ENCODE assay signal across 7 mouse cellular contexts in the genomic region with DNA sequence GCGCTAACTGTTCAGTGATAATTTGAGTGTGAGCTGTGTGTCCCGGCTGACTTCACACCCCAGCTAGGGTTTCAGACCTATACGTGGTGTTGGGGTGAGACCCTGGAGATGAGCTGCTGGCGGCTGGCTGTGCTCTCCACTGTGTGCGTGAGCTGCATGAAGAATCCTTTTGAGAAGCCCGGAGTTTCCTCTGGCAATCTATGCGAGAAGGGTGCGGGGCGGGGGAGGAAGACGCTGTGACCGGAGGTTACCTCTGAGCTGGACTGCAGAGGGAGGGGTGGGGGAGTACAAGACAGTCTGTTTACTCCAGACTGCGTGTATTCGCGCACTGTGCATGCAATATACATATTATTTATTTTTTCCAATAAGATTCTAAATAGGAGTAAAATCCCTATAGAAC. TPM values are rescaled to one million over a fixed set of nuclear protein-coding genes. Genes with fewer than 3 reads are reported as not detected.
DNase-seq lines count a peak whose midpoint lies in the region; ATAC-seq and TF ChIP-seq lines count a peak whose summit lies in the region.

No protein-coding gene starts in this region.

- H3K9me3 ChIP-seq in forebrain, embryonic 14.5 days (replicated peaks; ENCODE audit: control insufficient read depth, low read length): no peaks in the 10 kb centered on the region
- H3K9me3 ChIP-seq in hindbrain, embryonic 12.5 days (replicated peaks): no peaks in the 10 kb centered on the region
- no peaks in the 10 kb centered on the region for H3K9me3 ChIP-seq in liver, embryonic 14.5 days (ENCODE audit: control insufficient read depth, low read length)
- H3K9me3 ChIP-seq in stomach, embryonic 15.5 days: no peaks in the 10 kb centered on the region

- peak; percentile 51 for ATAC-seq in forebrain, embryonic 14.5 days
- ATAC-seq in hindbrain, embryonic 12.5 days (ENCODE audit: low FRiP score): peak; percentile 85
- no peak for ATAC-seq in liver, embryonic 14.5 days (ENCODE audit: insufficient read depth)
- peak; percentile 41; the same call in 1 of the 2 replicates for ATAC-seq in stomach, embryonic 15.5 days (ENCODE audit: insufficient read depth, low FRiP score, low read depth)
- ATAC-seq in granulocyte monocyte progenitor cell, adult 5-6 weeks (replicated peaks; ENCODE audit: poor library complexity, severe bottlenecking): no peak

- TF ChIP-seq CTCF in liver, embryonic 14.5 days (IDR thresholded peaks at IDR 0.05; ENCODE audit: low read depth): no peak

- peak overlapping the region; percentile 94; the same call in 1 of the 2 replicates for H3K27ac ChIP-seq in forebrain, embryonic 14.5 days (ENCODE audit: low read depth, low read length)
- peak overlapping the region; percentile 95 for H3K27ac ChIP-seq in hindbrain, embryonic 12.5 days
- H3K27ac ChIP-seq in liver, embryonic 14.5 days: no peak overlapping the region
- peak overlapping the region; percentile 51 for H3K27ac ChIP-seq in stomach, embryonic 15.5 days

- WGBS in forebrain, embryonic 14.5 days: under 1% methylated on average over 14 of the region's 14 CpGs
- WGBS in hindbrain, embryonic 12.5 days: under 1% methylated on average over 14 of the region's 14 CpGs
- 4% methylated on average over 14 of the region's 14 CpGs for WGBS in liver, embryonic 14.5 days (ENCODE audit: insufficient replicate concordance)
- 3% methylated on average over 14 of the region's 14 CpGs for WGBS in stomach, embryonic 15.5 days

- H3K4me1 ChIP-seq in forebrain, embryonic 14.5 days (ENCODE audit: control insufficient read depth, insufficient read depth, low read length): peaks cover 37% of the 10 kb centered on the region
- H3K4me1 ChIP-seq in hindbrain, embryonic 12.5 days: peaks cover 47% of the 10 kb centered on the region
- no peaks in the 10 kb centered on the region for H3K4me1 ChIP-seq in liver, embryonic 14.5 days (replicated peaks; ENCODE audit: control insufficient read depth in 2 of 2, insufficient read depth in 2 of 2, low read length in 1 of 2)
- peaks cover 25% of the 10 kb centered on the region; the same call in 1 of the 2 replicates for H3K4me1 ChIP-seq in stomach, embryonic 15.5 days

- H3K36me3 ChIP-seq in forebrain, embryonic 14.5 days (ENCODE audit: control insufficient read depth, insufficient read depth, low read length): no peaks in the 10 kb centered on the region
- H3K36me3 ChIP-seq in hindbrain, embryonic 12.5 days: no peaks in the 10 kb centered on the region
- H3K36me3 ChIP-seq in liver, embryonic 14.5 days (replicated peaks; ENCODE audit: control insufficient read depth, insufficient read depth, low read depth): no peaks in the 10 kb centered on the region
- H3K36me3 ChIP-seq in stomach, embryonic 15.5 days: no peaks in the 10 kb centered on the region

- peak overlapping the region; percentile 84 for H3K4me3 ChIP-seq in forebrain, embryonic 14.5 days (ENCODE audit: low read depth, low read length)
- H3K4me3 ChIP-seq in hindbrain, embryonic 12.5 days: peak overlapping the region; percentile 85
- H3K4me3 ChIP-seq in liver, embryonic 14.5 days (ENCODE audit: insufficient read depth in 1 of 2, low read depth in 2 of 2, low read length in 2 of 2): no peak overlapping the region; a peak in 1 of 4 replicates
- peak overlapping the region; percentile 71 for H3K4me3 ChIP-seq in stomach, embryonic 15.5 days (replicated peaks)

- H3K27me3 ChIP-seq in forebrain, embryonic 14.5 days (replicated peaks; ENCODE audit: control insufficient read depth, insufficient read depth, low read length): no peaks in the 10 kb centered on the region
- peaks cover 6% of the 10 kb centered on the region for H3K27me3 ChIP-seq in hindbrain, embryonic 12.5 days
- peaks cover 59% of the 10 kb centered on the region for H3K27me3 ChIP-seq in liver, embryonic 14.5 days (ENCODE audit: control insufficient read depth, insufficient read depth, low read length)
- H3K27me3 ChIP-seq in stomach, embryonic 15.5 days (replicated peaks): 0 out of 2 replicates have a peak, but pooled peaks cover 8% of the 10 kb centered on the region

- no peak for TF ChIP-seq EP300 in liver, embryonic 14.5 days (IDR thresholded peaks at IDR 0.05; ENCODE audit: low read depth)

- DNase-seq in right cerebral cortex, postnatal 14 days: peak; percentile 56
- no peak for DNase-seq in right cerebral cortex, postnatal 25 days
- DNase-seq in forebrain, embryonic 14.5 days (ENCODE audit: low spot score): peak; percentile 85
- no peak for DNase-seq in liver, embryonic 14.5 days (ENCODE audit: low read depth in 3 of 3, low spot score in 3 of 3)

- H3K4me2 ChIP-seq in forebrain, embryonic 14.5 days (ENCODE audit: low read length): peak overlapping the region; percentile 92
- H3K4me2 ChIP-seq in hindbrain, embryonic 12.5 days (replicated peaks): peak overlapping the region; percentile 85
- H3K4me2 ChIP-seq in liver, embryonic 14.5 days (ENCODE audit: low read depth): peak overlapping the region; percentile 50
- peak overlapping the region; percentile 96 for H3K4me2 ChIP-seq in stomach, embryonic 15.5 days

- H3K9ac ChIP-seq in forebrain, embryonic 14.5 days (ENCODE audit: low read length): peak overlapping the region; percentile 92
- H3K9ac ChIP-seq in hindbrain, embryonic 12.5 days: peak overlapping the region; percentile 94
- H3K9ac ChIP-seq in liver, embryonic 14.5 days (replicated peaks): no peak overlapping the region
- no peak overlapping the region for H3K9ac ChIP-seq in stomach, embryonic 15.5 days

RNA-seq across cellular contexts. Expression of gene Rgma, which starts 0.6 kb away (rescaled TPM):
- 20.6 and 23.6 TPM in 2 replicates for polyA plus RNA-seq in forebrain, embryonic 14.5 days (2014; fragmentation: Nextera tagmentation; extraction: Ambion mirVana)
- 55.3 and 55.7 TPM in 2 replicates for polyA plus RNA-seq in hindbrain, embryonic 12.5 days (2016; fragmentation: Nextera tagmentation; extraction: Ambion mirVana)
- polyA plus RNA-seq in liver, embryonic 14.5 days (2012; rRNA removed): 0.06 and 0.32 TPM in 2 replicates
- polyA plus RNA-seq in liver, embryonic 14.5 days (2014; fragmentation: Nextera tagmentation; extraction: Ambion mirVana): 0.05 TPM in 1 of 2 replicates, not detected in the other
- 12.1 and 14.9 TPM in 2 replicates for polyA plus RNA-seq in stomach, embryonic 15.5 days (2015; fragmentation: Nextera tagmentation; extraction: Ambion mirVana)
- not detected in 2 replicates for total RNA-seq in granulocyte monocyte progenitor cell, adult 5-6 weeks (2014; fragmentation: Nextera tagmentation)
- not detected in 2 replicates for total RNA-seq in granulocyte monocyte progenitor cell, adult 5-6 weeks (2017)

Comparison
In these comparisons a context has a peak if more than half of its experiments do, and no peak if none do; other contexts are left out.
1. DNase-seq: peak in right cerebral cortex, postnatal 14 days (single experiment) and forebrain, embryonic 14.5 days (single experiment); none in right cerebral cortex, postnatal 25 days (single experiment) and liver, embryonic 14.5 days (0 of 3).
2. ATAC-seq: peak in forebrain, embryonic 14.5 days (single experiment), hindbrain, embryonic 12.5 days (single experiment) and stomach, embryonic 15.5 days (single experiment); none in liver, embryonic 14.5 days (single experiment) and granulocyte monocyte progenitor cell, adult 5-6 weeks (single experiment).
3. H3K4me3 ChIP-seq: peak in forebrain, embryonic 14.5 days (single experiment), hindbrain, embryonic 12.5 days (single experiment) and stomach, embryonic 15.5 days (single experiment); none in liver, embryonic 14.5 days (0 of 2).
4. H3K9ac ChIP-seq: peak in forebrain, embryonic 14.5 days (single experiment) and hindbrain, embryonic 12.5 days (single experiment); none in liver, embryonic 14.5 days (single experiment) and stomach, embryonic 15.5 days (single experiment).
5. Peak in every context shown above with its lines, with median percentiles within 50 percentile points of each other: H3K4me2 ChIP-seq.